Mouse (Mus musculus) c-Kit-positive CD71-positive TER-119-positive erythroid progenitor cells, embryonic 14.5 days (primary cell): ENCODE measurements around the gene Tnip3.

Experiments used
- DNase-seq: peaks from one replicate; pipeline ENCODE4 v3.0.0-alpha.2; 2013; ENCODE audit warnings: low spot score

Gene Tnip3

DNA sequence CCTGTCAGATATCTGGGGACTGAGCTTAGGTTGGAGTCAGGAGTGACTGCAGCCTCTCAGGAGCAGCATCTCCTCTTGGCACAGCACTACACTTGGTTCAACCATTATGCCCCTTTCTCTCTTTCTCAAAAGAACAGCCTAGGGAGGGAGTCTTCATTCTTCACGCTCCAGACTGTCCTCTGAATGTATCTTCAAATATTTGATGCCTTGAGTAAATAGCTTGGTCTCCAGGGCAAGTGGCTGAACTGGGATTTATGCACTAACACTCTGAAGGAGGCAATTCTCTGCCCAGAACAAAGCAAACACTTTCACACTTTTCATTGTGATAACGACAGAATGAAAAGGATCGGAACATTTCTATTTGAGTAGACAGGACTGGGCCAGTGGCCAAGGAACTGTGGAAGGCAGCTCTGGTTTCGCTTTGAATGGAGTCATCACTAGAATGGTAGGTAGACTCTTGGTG lies 59.8 kb downstream of the Tnip3 start:
- no peak for DNase-seq

DNA sequence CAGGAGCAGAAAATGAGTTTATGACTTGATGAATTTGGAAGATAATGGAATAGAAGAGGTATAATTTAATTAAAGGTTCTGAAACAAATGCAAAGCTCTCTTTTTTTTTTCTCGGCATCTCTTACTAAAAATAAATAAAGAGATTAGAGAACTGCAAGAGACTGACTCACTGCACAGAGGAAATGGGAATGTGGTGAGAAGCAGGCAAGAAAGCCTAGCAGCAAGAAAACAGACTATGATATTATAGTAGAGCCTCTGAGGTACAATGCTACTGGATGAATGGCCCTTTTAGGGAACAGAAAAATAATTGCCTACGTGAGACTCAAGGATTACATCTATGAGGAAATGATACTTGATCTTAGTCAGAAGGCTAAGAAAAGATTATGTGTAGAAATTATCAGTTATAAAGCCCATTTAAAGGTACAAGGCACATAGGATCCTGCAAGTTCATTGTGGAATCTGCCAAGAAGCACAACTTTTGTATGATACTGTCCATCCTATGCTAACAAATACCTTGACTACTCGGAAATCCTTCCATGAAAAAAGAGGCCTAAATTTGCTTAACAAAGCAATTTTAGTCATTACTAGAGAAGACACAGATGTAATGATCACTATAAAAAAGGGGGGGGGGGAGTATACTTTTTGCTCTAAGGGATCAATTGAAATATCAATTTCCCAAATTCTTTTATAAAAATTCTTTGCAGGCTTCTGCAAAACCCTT lies 60.4 kb downstream of the Tnip3 start:
- no peak for DNase-seq

DNA sequence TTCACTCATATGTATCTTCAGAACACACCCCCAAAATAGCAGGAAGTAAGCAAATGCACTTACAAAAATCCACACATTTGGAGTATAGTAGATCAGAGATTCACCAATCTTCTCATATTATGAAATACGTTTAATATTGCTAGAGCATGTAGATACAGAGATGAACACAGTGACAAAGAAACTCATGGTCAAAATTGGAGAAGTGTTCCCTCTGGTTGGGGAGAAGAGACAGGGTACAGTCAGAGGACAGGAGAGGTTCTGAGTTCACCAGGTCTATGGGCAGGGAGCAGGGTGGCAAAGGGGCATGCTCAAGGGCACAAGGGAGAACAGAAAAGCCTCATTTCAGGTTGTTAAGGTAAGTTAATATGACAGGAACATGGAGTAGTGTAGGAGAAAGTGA lies 63.7 kb downstream of the Tnip3 start:
- DNase-seq = no peak

DNA sequence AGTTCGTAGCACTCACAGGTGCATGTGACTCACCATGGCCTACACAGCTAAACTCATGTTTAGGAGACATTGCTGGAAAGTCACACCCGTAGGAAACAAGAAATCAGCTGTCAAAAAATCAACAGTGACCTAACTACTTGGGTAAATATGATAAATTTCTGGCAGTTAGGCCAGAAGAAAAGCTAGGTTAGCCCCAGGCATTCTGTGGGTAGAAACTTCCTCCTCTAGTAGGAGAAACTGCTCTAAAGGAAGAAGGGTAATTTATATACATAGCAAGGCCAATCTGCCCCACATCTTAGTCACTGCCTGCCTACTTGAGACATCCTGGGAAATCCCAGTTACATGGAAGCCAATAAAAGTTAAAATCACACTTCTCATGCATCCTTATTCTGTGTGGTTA lies 64.9 kb downstream of the Tnip3 start:
- DNase-seq = no peak

DNA sequence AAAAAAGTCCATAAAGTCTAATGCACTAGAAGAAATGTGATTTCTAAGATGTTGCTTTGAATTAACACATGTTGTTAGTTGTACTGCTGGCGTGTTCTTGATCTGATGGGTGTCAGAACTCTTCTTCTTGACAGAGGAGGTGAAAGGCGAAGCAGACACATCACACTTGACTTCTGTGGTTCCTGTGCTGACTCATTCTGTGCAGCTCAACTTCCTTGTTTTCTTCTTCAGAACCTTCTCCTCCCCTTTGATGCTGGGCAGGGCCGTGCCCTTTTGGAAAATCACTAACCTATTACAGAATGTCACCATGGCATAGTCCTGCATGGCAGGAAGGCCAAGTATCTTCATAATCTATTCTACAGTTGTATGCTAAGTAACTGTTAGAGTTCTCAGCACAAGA lies 69.1 kb downstream of the Tnip3 start:
- no peak for DNase-seq

DNA sequence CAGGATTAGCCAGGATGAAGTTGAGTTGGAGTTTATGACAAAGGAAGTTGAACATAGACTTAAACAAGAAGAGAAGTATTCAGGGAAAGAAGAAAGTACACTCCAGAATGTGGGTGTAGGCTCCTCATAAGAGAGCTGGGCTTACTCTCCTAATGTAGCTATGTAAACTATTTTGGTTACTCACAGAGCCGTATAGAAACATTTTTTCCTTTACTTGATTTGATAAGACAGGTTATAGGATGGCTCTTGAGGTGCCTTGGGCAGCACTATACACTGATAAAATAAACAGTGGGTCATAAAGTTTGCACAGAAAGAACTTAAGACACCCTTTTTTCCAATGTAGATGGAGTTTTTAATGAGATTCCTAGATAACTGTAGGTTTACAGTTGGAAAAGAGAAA lies 70.3 kb downstream of the Tnip3 start:
- no peak for DNase-seq

DNA sequence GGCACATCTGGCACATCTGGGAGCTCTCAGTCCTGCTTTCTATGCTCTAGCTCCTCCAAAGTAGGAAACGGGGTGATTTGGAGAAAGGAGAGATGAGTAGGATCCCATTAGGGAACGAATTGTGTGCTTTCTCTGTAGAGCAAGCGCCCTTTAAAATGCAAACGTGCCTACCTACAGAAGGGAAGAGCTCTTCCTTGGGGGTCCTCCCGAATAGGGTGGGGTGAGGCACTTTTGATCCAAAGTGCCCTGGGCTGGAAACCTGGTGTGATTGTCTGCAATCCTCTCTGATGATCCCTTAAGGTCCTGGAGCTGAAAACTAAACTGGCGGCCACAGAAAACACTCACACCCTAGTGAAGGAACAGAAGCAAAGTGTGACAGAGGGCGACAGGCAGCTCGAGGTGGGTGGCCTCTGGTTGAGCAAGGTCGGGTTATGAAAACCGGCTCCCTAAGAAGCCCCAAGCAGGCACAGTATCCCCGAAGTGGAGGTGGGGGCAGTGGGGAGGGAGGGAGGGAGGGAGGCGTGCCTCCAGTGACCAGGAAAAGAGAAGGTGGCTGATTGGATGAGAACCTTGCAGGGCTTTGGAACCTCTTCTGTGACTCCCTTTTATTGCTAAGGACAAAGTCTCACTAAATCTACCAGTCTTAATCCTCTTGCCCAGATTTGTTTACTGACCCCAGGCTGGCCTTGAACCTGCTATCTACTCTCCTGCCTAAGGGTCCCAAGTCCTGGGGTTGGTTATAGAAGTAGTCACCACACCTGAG lies 72.1 kb downstream of the Tnip3 start:
- no peak for DNase-seq

DNA sequence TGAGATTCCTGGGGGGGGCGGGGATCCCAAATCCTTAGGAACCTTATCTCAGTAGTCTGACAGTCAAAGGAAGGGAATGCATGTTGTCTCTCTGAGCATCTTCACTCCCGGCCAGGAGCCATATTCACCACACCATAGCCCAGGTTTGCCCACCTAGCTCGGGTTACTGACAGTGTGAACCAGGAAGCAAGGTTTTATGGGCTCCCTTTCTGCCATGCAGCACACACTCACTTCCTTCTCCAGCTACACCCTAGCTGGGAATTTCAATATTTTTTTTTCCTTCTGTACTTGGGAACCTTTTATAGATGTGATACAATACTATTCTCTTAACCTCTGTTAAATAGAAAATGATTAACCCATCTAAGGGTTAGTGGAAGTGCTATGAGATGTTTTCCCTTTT lies 73.4 kb downstream of the Tnip3 start:
- DNase-seq = no peak

DNA sequence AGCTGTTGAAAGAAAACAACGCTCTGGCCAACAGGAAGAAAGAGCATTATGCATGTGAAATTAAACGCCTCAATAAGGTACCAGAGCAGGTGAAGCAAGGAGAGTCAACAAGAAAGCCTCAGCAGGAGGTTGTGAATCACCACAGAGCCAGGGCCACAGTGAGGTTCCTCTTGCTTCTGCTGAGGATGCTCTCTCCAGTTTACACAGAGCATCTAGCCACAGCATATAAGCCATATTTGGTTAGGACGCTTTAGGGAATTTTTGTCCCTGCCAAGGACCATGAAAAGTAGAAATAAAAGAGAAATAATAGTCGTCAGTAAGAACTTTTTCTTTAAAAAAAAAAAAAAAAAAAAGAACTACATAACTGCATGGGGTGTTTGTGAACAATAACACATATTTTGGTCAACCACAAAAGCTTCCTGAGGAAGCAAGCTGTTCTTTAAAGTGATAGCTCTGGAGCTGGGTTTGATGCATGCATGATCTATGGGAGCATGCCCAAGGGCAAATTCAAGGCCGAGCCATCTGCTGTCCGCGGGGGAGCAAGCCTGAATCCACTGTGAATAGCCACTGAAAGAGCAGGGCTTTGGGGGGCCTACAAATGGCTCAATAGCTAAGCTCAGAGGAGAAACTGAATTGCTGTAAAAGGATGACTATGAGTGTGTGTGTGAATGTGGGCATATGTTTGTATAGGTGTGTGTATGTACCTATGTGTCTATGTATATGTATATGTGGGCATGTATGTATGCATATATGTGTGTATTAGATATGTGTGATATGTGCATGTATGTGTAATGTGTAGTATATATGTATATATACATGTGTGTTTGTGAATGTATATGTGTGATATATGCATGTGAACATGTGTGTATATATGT lies 75.0 kb downstream of the Tnip3 start:
- no peak for DNase-seq

DNA sequence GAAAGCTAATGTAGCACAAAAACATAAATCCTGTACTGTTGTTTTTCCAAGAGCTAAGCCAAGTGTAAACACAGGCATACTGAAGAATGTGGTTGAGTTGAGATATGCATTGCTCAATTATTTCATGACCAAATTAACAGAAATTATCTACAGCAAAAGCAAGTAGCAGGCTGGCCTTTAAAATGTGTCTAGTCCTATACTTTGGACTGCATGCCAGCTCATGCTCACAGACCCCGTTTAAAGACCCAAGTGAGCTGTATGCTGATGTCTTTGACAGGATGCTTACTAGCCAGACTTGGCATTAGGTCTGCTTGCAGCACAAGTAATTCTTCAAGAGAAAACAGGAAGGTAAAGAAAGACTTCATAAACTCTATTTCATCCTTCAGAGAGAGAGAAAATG lies 75.8 kb downstream of the Tnip3 start:
- DNase-seq = no peak

DNA sequence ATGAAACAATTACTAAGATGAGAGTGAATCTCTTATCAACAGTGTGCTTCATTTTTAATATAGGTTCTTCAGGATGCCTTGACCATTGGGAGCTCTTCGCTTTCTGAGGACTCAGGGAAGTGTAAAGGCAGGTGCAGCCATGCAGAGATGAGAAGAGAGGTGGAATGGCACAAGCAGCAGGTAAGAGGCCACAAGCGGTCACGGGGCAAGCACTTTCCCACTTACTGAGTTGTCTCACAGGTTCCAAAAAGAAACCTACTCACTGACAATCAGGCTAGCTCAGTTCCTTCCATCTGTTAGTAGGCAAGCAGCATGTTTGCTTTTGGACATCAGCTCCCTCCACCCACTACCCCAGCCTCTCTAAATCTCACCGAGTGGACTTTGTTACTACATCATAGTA lies 80.7 kb downstream of the Tnip3 start:
- no peak for DNase-seq

DNA sequence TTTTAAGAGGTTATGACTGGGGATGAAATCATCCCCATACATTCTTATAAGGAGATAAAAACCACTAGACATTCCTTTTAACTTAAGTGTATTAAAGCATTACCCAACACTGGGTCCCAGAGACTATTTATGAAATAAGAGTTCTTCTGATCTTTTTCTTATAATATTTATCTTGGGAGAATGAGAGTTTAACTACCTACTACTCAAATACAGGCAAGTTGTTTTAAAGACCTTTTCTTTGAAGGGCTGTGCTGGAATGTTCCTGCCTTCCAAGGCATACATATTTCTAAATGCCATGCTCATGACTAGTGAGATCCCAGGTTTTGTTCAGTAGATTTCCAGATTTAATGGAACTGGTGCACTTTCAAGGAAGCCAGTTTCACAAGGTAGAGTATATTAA lies 81.8 kb downstream of the Tnip3 start:
- no peak for DNase-seq

DNA sequence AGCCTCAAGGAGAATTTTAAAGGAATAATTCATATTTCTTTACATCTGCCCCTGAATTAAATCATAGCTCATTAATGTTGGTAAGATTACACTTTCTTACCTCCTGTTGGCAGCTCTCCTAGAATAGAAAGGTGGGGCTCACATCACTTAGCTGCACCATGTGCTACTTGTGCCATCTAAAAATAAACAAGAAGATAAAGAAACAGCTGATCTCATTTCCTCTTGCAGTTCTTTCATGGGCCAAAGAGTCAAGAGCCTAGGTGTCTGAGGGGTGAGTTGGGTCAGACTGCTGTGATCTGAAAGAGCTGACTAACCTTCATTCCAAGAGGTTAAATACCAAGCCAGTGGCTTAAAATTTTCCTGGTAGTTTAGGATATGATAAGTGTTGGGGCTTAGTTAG lies 86.7 kb downstream of the Tnip3 start:
- DNase-seq = no peak

DNA sequence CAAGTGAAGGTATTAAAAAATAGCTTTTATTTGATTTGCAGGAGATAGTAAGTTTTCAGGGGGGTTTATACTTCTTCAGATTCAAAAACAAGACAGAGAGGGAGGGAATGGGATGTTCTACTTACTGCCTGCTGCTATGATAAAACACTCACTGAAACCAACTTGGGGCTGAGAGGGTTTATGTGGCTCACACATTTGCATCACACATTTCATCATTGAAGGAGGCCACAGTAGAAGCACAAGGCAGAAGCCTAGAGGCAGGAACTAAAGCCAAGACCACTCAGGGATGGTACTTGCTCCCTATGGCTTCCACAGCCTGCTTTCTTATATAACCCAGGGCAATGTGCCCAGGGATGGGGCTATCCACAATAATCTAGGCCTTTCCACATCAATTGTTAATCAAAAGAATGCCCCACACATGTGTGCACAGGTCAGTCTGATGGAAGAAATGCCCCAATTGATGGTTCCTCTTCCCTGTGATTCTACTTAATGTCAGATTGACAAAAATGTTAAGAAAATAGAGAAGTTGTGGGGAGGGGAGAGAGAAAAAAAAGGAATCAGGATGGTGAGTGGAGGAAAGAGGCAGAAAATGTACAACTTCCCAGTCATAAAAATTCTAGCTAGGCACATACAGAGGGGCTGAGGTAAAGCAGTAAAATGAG lies 88.9 kb downstream of the Tnip3 start:
- DNase-seq = no peak

DNA sequence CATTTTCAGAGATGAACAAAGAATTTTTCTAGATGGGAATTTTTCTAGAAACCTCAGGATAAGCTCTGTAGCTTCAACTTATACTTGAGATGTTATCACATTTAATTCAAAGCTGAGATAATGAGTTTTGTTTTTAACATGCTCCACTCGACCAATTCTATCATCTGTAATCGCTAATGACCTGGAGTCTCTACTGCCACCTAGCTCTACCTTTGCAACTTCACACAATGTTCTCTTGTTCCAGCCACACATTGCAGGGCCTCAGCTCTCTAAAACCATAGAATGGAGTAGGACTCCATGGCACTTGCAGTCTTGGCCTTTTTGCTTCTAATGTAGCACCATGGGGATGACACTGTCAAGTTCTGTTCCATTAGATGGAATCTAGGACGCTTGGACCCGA lies 90.5 kb downstream of the Tnip3 start:
- DNase-seq = no peak

DNA sequence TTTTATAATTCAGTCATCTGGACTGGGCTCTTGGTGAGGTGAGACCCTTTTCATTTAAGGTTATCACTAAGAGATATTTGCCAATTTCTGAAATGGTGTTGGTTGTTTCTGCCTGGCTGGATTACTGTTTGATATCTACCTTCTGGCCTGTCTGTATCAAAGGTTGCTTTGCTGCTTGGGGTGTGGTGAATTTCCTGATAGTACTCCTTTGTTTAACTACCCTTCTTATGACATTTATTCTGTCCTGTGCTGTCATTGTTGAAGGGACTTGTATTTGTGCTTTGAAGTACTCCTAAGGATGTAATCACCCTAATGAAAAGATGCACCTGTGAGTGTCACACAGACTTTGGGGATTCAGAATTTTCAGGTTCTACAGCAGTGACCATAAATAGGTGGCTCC lies 96.1 kb downstream of the Tnip3 start:
- DNase-seq = no peak

DNA sequence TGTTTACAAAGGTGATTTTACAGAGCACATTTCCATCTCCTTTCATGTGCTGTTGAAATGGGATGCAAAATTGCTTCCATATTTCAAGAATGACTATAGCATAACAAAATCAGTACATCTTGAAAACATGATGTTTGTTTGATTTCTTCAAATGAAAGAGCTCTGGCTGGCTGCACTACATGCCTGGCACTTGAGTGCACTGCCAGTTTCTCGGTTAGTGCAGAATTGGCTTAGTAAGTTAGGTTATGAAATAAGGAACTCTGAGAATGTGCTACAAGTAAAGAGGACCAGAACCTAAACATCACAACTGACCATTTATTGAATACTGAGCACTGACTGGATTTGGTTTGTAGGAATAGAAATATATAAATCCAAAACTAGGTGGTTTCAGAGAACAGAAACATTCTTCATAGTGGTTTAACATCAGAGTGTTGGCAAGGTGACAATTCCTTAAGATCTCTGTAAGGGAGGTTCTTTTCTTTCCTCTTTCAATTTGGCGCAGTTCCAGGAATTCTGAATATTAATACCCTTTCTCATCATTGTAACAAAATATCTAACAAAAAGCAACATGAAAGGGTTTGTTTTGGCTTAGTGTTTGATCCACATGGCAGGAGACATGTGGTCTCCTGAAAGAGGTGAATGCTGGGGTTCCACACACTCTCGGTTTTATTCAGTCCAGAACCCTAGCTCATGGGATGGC lies 98.1 kb downstream of the Tnip3 start:
- DNase-seq = no peak

DNA sequence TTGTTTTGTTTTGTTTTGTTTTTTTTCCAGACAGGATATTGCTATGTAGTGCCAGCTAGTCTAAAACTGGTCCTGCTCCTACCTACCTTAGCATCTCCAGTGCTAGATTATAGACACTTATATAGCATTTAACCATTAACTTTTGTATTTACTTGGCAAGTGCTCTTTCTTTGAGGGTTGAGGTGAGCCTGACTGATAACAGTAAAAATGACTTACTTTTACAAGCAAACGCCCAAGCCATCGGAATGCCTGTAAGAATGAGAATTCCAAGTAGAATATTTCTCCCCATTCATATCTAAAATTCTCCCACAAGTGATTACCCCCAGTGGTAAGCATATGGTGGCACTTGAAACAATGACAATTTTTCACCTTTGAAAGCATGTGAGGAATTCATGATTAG lies 105.5 kb downstream of the Tnip3 start:
- DNase-seq = no peak

DNA sequence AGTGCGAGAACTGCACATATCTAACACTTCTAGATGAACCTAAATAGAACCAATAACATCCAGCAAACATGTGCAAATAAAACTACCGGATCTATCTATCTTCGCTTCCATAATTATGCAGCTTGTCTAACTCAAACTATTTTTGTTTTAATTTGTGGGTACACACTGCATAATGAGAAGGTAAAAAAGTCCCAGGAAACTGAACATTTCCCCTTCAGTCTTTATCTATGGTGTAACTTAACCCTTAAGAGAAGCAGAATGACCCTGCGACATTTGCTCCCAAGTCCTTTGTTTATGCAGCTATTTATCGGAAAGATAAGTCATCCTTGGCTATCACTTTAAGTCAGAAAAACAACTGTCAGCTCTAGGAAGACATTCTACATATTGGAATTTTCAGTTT lies 107.1 kb downstream of the Tnip3 start:
- DNase-seq = no peak

DNA sequence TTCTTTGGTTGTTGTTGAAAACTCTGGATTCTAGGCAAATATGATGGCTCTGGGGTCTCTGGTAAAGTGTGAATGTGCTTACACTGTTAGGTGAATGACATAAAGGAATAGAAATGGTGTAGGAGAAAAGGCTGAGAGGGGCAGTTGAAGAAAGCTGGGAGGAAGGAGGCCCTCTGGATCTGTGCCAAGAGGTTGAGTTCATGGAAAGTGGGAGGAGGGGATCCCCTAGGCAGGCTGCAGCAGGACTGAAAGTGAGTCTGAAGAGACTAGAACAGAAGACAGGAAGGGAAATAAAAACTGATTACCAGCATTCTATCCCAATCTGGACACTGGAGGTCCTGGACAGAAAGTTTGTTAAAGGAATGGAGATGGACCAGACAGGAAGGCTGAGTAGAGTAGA lies 117.3 kb downstream of the Tnip3 start:
- DNase-seq = no peak

DNA sequence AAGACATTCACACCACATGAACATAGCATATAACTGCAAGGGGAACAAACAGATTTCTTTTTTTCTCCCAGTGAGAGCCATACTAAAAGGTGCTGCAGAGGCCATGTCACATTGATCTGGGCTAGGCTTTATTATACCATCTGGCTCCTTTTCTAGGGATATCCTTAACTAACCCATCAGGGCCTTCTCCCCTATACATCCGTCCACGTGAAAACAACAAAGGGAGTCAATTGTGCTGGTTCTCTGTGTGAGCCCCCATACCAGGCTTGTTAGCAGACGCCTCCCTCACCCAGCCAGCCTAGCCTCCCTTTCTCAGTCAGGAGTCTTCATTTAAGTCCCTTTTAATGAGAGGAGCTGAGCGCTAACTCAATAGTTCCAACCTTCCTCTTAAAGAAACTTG lies 119.0 kb downstream of the Tnip3 start:
- no peak for DNase-seq

DNA sequence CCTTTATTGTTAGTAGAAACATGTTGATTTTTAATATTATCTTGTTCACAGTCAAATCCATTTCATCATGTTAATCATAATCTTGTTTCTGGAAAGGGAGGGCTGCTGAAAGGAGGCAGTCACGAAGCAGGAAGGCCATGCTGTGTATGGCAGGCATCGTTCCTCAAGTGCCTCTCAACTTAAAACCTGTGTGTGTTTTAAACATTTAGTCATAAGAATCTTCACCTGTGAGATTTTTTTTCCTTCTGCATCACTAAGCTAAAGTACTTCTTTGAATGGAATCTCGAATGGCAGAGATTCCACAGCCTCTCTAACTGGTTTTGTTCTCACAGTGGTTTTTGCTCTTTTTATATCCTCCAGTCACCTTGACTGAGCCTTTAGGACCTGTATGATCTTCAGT lies 121.3 kb downstream of the Tnip3 start:
- DNase-seq = no peak
